ENCODE assay signal across 8 mouse cellular contexts in genomic region chr11:72564232-72564807, GRCm38 (mm10). TPM values are rescaled to one million over a fixed set of nuclear protein-coding genes. Genes with fewer than 3 reads are reported as not detected.
A peak's percentile ranks its signal among the peaks of the same experiment; 100 is the strongest.
DNase-seq lines count a peak whose midpoint lies in the region; ATAC-seq lines count a peak whose summit lies in the region.

No protein-coding gene starts in this region.

- no peak overlapping the region for H3K4me3 ChIP-seq in forebrain, embryonic 13.5 days

- H3K27ac ChIP-seq in forebrain, embryonic 13.5 days, result no peak overlapping the region

- no peaks in the 10 kb centered on the region for H3K27me3 ChIP-seq in forebrain, embryonic 13.5 days

- WGBS in forebrain, embryonic 13.5 days, result 33% methylated on average over 6 of the region's 6 CpGs

- no peaks in the 10 kb centered on the region for H3K36me3 ChIP-seq in forebrain, embryonic 13.5 days (ENCODE audit: poor library complexity, severe bottlenecking)

- 0 out of 2 replicates have a peak, but pooled peaks have one; percentile 45 for ATAC-seq in forebrain, embryonic 13.5 days

- no peaks in the 10 kb centered on the region for H3K4me1 ChIP-seq in forebrain, embryonic 13.5 days

- no peak overlapping the region for H3K9ac ChIP-seq in forebrain, embryonic 13.5 days

- H3K4me2 ChIP-seq in forebrain, embryonic 13.5 days, result no peak overlapping the region

- no peaks in the 10 kb centered on the region for H3K9me3 ChIP-seq in forebrain, embryonic 13.5 days (replicated peaks)

- peak; percentile 13 to 15 for DNase-seq in left cerebral cortex, adult 8-10 months (ENCODE audit: low spot score in 2 of 2)
- DNase-seq in left cerebral cortex, adult 11 months (ENCODE audit: low spot score), result no peak
- peak; percentile 88 for DNase-seq in R1 (ENCODE audit: low read depth, low spot score)
- DNase-seq in kidney, adult 9 months, result peak; percentile 63
- peak; percentile 83 for DNase-seq in mesoderm, embryonic 11.5 days (ENCODE audit: low read depth, low spot score)
- no peak for DNase-seq in adrenal gland, adult 18-20 months (ENCODE audit: low spot score in 2 of 2)
- no peak for DNase-seq in adrenal gland, adult 2 months

RNA-seq across cellular contexts. Expression of gene Spns3, which starts 14.0 kb away (rescaled TPM):
- 1 to 10 TPM in 1 of 4 experiments, under 1 TPM in 3; 0.32 to 1.1 (median 0.68) TPM for total RNA-seq in left cerebral cortex, adult 8-10 months (2022)
- polyA plus RNA-seq in forebrain, embryonic 13.5 days (2015; fragmentation: Nextera tagmentation; extraction: Ambion mirVana), result 0.14 TPM in 1 of 2 replicates, not detected in the other
- total RNA-seq in adrenal gland, adult 18-20 months (2021), result under 1 TPM in 1 of 2 experiments, not detected in 1; 0.22 TPM
- under 1 TPM in 1 of 2 experiments, not detected in 1; 0.10 TPM for total RNA-seq in adrenal gland, adult 2 months (2021)
- polyA plus RNA-seq in adrenal gland, adult 2 months (2012; rRNA removed), result 0.17 and 0.39 TPM in 2 replicates

RNA-seq across cellular contexts. Expression of gene Ube2g1, which starts 42.8 kb away (rescaled TPM):
- total RNA-seq in left cerebral cortex, adult 8-10 months (2022), result 10 to 100 TPM; 41.9 to 47.2 (median 44.4) TPM
- polyA plus RNA-seq in forebrain, embryonic 13.5 days (2015; fragmentation: Nextera tagmentation; extraction: Ambion mirVana), result 100 and 104 TPM in 2 replicates
- total RNA-seq in adrenal gland, adult 18-20 months (2021), result 10 to 100 TPM; 33.1 to 43.8 TPM
- 10 to 100 TPM; 39.2 to 44.8 TPM for total RNA-seq in adrenal gland, adult 2 months (2021)
- polyA plus RNA-seq in adrenal gland, adult 2 months (2012; rRNA removed), result 22.0 and 24.6 TPM in 2 replicates

Comparison
In these comparisons a context has a peak if more than half of its experiments do, and no peak if none do; other contexts are left out.
1. DNase-seq: peak in left cerebral cortex, adult 8-10 months (2 of 2), R1 (single experiment), kidney, adult 9 months (single experiment) and mesoderm, embryonic 11.5 days (single experiment); none in left cerebral cortex, adult 11 months (single experiment), adrenal gland, adult 18-20 months (0 of 2) and adrenal gland, adult 2 months (single experiment).